Mouse (Mus musculus): ENCODE results near the gene Mrpl45. TPM values are rescaled to one million over a fixed set of nuclear protein-coding genes. Genes with fewer than 3 reads are reported as not detected.
A peak's percentile ranks its signal among the peaks of the same experiment; 100 is the strongest.
"Not testable (repeated sequence)": the region's sequence is repeated elsewhere in the genome, so short reads cannot be mapped to it uniquely, and the experiment has no call there.

The Mrpl45 gene
- polyA plus RNA-seq, 1 experiment from 2014 or later = 51.7 TPM

DNA sequence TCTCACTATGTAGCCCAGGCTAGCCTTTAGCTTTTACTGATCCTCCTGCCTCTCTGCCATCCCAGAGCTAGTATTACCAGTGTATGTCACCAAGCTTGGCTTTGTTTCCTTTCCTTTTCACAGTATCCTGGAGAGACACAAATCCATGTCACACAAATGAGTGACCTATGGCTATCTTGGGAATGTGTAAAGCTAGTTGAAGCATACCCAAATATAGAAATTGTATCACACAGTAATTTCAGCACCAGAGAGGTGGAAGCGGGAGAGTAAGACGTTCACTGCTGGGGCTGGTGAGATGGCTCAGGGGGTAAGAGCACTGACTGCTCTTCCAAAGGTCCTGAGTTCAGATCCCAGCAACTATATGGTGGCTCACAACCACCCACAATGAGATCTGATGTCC, 15.6 kb upstream of the Mrpl45 start:
- no peak overlapping the region for H3K9ac ChIP-seq
- no peaks in the 10 kb centered on the region for H3K36me3 ChIP-seq
- H3K4me3 ChIP-seq = no peak overlapping the region
- no peaks in the 10 kb centered on the region for H3K27me3 ChIP-seq (replicated peaks)
- H3K9me3 ChIP-seq = no peaks in the 10 kb centered on the region
- peak overlapping the region; percentile 61 for H3K27ac ChIP-seq (replicated peaks)
- WGBS = 45% methylated on average over 2 of the region's 2 CpGs
- H3K4me1 ChIP-seq = peaks cover 33% of the 10 kb centered on the region
- peak; percentile 25; the same call in 1 of the 2 replicates for ATAC-seq (ENCODE audit: extremely low read depth, insufficient number of reproducible peaks, low FRiP score, low TSS enrichment)
- H3K4me2 ChIP-seq = no peak overlapping the region

DNA sequence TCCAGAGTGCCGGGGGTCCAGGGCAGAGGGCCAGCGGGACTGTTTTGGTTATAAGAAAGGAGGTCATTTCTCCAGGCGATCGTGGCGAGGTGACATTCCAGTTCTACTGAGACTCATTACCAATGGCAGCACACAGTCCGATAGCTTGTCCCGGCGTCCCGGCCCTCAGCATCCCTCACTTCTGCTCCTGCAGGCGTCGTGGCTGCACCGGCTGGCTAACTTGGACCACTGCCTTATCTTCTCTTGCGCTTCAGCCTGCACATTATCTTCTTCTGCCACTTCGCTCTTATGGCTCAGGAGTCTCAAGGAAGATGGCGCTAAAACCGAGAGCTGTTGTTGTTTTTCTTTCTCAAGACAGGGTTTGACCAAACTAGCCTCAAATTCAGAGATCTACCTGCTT, 14.1 kb upstream of the Mrpl45 start:
- Histone ChIP-seq H3K4me3 (no peak overlapping the region), H3K27ac (replicated peaks) (peak overlapping the region; percentile 86), H3K9ac (no peak overlapping the region), H3K4me2 (no peak overlapping the region), H3K9me3 (no peaks in the 10 kb centered on the region), H3K4me1 (peaks cover 33% of the 10 kb centered on the region), H3K27me3 (replicated peaks) (no peaks in the 10 kb centered on the region), H3K36me3 (no peaks in the 10 kb centered on the region)
- ATAC-seq (ENCODE audit: extremely low read depth, insufficient number of reproducible peaks, low FRiP score, low TSS enrichment) = no peak
- 66% methylated on average over 16 of the region's 16 CpGs for WGBS

DNA sequence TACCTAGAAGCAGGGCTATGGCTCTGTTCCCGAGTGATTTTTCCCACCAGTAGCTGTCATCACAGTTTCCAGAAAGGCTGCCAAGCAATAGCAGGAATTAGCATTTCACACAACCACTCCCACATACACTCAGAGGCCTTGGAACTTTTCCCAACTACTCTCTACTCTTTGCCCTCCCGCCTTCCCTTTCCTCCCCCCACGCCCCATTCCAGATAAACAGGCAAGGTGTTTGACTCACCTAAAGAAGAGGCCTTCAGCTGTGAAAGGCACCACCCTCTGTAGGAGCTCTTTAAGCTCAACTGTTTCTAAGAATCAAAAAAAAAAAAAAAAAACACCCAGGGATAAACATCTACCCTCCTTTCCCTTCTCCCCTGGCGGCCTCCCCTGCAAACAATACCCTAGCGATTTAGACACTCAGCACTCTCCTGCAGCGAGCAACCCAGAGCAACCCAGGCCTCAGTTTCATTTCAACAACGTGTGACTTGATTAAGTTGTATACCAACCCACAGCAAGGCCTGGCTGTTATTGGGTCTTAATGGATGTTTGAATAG, 13.2 kb upstream of the Mrpl45 start:
- H3K4me2 ChIP-seq = peak overlapping the region; percentile 39
- H3K9me3 ChIP-seq = no peaks in the 10 kb centered on the region
- no peaks in the 10 kb centered on the region for H3K27me3 ChIP-seq (replicated peaks)
- peaks cover 33% of the 10 kb centered on the region for H3K4me1 ChIP-seq
- peak; percentile 49; the same call in 1 of the 2 replicates for ATAC-seq (ENCODE audit: extremely low read depth, insufficient number of reproducible peaks, low FRiP score, low TSS enrichment)
- WGBS = 7% methylated on average over 7 of the region's 7 CpGs
- peak overlapping the region; percentile 86 for H3K27ac ChIP-seq (replicated peaks)
- H3K4me3 ChIP-seq = no peak overlapping the region
- no peaks in the 10 kb centered on the region for H3K36me3 ChIP-seq
- H3K9ac ChIP-seq = 0 out of 2 replicates have a peak overlapping the region, but pooled peaks have one; percentile 17

DNA sequence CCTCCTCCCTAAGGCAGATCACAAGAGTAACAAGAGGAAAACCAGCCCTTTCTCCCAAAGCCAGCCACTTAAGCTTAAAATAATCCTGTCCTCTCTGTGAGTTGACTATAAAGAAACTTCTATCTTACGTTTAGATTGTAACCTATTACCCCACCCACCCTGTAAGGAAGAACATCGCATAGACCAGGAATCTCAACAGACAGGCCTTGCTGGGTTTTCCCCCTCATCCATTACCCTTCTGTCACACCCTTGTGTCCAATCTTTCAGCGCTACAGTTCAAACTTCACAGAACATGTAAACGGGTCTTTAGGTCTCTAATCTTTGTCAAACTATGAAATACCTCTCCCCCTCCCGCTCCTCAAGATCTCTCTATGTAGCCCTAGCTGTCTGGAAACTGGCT, 10.9 kb upstream of the Mrpl45 start:
- no peak overlapping the region for H3K9ac ChIP-seq
- H3K27me3 ChIP-seq (replicated peaks) = no peaks in the 10 kb centered on the region
- H3K36me3 ChIP-seq = no peaks in the 10 kb centered on the region
- no peak overlapping the region for H3K4me2 ChIP-seq
- no peaks in the 10 kb centered on the region for H3K9me3 ChIP-seq
- ATAC-seq (ENCODE audit: extremely low read depth, insufficient number of reproducible peaks, low FRiP score, low TSS enrichment) = no peak
- H3K4me3 ChIP-seq = no peak overlapping the region
- no peak overlapping the region for H3K27ac ChIP-seq (replicated peaks)
- peaks cover 44% of the 10 kb centered on the region for H3K4me1 ChIP-seq
- WGBS = 67% methylated on average over 5 of the region's 5 CpGs

DNA sequence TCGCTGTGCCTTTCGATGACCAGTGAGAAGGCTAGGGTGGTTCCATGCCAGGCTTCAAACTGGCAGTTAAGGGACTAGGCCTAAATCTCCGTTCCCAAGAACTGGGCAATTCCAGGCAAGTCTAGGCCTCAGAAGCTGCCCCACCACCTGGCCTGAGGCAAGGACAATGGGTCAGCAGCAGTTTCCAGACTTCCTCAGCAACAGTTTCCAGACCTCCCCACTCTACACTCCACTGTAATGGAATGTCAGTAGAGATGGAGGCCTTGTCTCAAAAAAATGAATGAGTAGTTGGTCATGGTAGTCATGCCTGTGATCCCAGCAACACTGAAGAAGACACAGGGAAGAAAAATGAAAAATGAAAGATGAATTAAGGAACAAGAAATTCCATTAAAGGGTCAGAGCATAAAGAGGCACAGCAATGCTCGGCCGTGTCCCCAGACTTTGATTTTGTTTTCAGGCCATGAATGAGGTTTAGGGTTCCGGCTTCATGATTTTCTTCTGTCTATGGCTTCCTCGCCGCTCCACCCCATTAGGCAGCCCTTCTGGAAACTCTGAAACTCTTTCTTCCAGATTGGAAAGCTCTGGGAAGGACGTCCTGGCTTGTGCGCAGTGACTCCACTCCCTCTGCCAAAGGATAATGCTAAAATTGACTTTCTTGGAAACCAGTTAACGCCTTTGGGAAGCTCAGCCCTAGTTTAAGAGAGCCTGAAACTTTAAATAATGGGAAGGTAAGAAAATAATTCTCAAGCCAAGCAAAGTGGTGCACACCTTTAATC, 8.0 kb upstream of the Mrpl45 start:
- peaks cover 38% of the 10 kb centered on the region for H3K4me1 ChIP-seq
- no peak for ATAC-seq (ENCODE audit: extremely low read depth, insufficient number of reproducible peaks, low FRiP score, low TSS enrichment)

DNA sequence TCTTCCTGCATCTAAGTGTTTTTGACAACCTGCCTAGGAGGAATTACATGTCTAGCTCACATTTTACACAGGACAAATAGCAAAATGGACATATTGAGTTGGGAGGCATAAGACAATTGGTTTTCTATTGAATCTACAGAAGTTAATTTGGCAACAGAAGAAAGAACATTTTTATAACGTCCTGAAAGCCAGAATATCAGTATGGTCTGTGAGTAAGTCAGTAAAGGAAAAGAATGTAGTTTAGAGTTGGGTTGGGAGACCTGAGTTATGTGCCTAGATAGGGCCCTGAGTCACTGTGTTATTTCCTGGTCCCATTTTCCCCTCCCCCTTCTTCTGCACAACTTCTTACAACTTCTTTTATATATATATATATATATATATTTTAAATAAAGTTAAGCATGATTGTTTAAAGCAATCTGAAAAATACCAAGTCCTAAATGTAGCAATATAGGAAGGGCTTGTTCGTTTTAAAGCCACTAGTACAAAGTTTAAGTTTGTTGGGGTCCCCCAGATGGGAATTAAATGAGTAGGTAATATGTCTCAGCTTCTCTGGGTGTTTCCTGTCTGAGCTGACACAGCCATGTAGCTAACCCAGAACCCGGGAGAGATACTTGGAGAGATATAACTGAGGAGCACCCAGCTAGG, 6.6 kb upstream of the Mrpl45 start:
- Histone ChIP-seq H3K36me3 (no peaks in the 10 kb centered on the region), H3K9ac (peak overlapping the region; percentile 83), H3K27me3 (replicated peaks) (no peaks in the 10 kb centered on the region), H3K4me1 (peaks cover 27% of the 10 kb centered on the region), H3K27ac (replicated peaks) (peak overlapping the region; percentile 84), H3K9me3 (no peaks in the 10 kb centered on the region), H3K4me3 (peak overlapping the region; percentile 51), H3K4me2 (peak overlapping the region; percentile 72)
- ATAC-seq (ENCODE audit: extremely low read depth, insufficient number of reproducible peaks, low FRiP score, low TSS enrichment) = no peak
- WGBS = 31% methylated on average over 3 of the region's 3 CpGs

More for the DNA sequence above, 8.0 kb upstream of the Mrpl45 start:
- Histone ChIP-seq H3K9me3 (no peaks in the 10 kb centered on the region), H3K27ac (replicated peaks) (no peak overlapping the region), H3K36me3 (no peaks in the 10 kb centered on the region), H3K9ac (no peak overlapping the region), H3K4me2 (no peak overlapping the region), H3K27me3 (replicated peaks) (no peaks in the 10 kb centered on the region), H3K4me3 (no peak overlapping the region)
- 85% methylated on average over 11 of the region's 11 CpGs for WGBS

DNA sequence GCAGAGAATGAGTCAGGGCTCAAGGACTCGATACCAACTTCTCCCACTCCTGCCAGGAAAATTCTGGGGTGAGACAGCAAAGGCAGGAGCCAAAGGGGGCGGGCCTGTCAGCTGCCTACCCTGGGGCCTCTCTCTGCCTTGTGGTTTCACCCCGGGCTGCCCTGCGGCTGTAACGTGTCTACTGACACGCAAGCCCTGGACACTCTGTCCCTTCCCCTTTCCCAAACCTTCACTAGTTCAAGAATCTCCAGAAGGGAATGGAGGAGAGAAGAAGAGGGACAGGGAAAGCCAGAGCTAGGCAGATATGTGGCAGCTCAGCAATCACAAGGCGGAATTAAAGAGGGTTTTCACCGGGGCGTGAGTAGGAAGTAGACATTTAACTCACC, 6.1 kb upstream of the Mrpl45 start:
- H3K4me3 ChIP-seq = peak overlapping the region; percentile 51
- 2% methylated on average over 9 of the region's 9 CpGs for WGBS

DNA sequence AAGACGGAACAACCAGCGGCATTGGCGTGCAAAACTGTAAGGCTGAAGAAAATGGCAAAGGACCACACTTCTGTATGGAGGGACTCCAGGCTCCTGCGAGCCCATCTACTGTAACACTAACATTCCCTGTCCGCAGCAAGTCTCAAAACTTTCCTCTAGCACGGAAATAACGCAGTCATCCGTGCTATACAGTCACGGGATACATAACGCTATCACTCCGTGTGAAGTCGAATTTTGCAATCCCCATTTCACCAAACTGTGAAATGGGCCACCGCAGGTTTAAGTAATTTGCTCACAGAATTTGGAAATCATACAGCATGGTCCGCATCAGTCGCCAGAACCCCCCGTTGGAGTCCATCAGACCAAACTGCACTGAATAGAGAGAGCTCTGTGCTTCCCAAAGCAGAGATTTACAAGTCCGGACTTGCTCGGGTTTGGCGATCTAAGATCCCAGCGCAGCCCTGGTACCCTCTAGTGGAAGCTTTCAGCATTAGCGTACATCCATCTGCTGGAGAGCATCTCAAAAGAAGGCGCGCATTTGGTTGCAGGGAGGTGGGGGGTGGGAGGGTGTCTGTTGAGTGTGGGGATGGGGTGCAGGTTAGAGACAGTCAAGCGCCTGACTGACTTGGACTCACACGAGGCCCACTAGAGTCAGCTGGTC, 5.5 kb upstream of the Mrpl45 start:
- Histone ChIP-seq H3K27ac (replicated peaks) (peak overlapping the region; percentile 84), H3K4me3 (peak overlapping the region; percentile 51), H3K4me1 (peaks cover 28% of the 10 kb centered on the region), H3K27me3 (replicated peaks) (no peaks in the 10 kb centered on the region), H3K9me3 (no peaks in the 10 kb centered on the region), H3K4me2 (peak overlapping the region; percentile 72), H3K9ac (peak overlapping the region; percentile 83), H3K36me3 (no peaks in the 10 kb centered on the region)
- under 1% methylated on average over 25 of the region's 25 CpGs for WGBS
- peak; percentile 21; the same call in 1 of the 2 replicates for ATAC-seq (ENCODE audit: extremely low read depth, insufficient number of reproducible peaks, low FRiP score, low TSS enrichment)

More for the DNA sequence above, 6.1 kb upstream of the Mrpl45 start:
- peak; percentile 66; the same call in 1 of the 2 replicates for ATAC-seq (ENCODE audit: extremely low read depth, insufficient number of reproducible peaks, low FRiP score, low TSS enrichment)
- Histone ChIP-seq H3K27me3 (replicated peaks) (no peaks in the 10 kb centered on the region), H3K4me1 (peaks cover 27% of the 10 kb centered on the region), H3K4me2 (peak overlapping the region; percentile 72), H3K9ac (peak overlapping the region; percentile 83), H3K27ac (replicated peaks) (peak overlapping the region; percentile 84), H3K9me3 (no peaks in the 10 kb centered on the region), H3K36me3 (no peaks in the 10 kb centered on the region)

DNA sequence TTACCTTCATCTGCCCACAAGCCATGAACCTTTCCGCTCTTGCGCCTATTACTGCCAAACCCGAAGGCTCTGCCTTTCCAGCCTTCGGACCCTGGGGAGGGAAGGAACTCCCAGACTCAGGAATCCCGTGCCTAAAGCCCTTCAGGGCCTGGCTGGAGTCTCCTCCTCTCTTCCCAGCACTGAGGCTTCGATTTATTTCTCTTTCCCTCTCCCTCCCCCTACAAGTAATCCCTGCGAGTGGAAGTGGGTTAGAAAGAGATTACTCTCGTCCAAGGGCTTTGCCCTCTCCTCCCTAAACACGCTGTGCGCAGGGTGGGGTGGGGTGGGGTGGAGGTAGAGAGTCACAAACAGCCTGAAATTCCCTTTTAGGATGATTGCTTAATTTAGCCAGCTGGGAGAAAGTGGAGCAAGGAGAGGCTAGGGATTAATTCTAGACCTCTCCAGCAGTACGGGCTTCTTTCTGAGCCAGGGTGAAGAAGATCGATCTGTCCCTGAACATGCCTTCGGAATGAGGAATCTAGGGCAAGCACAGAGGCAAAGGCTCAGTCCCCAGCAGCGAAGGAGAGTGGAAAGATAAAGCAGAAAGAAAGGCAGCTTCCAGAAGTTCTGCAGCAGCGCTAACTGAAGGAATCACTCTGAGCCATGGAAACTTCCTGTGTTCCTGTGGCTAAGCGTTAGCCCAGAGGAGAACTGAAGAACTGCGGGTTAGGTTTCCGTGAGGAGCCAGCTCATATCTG, 4.5 kb upstream of the Mrpl45 start:
- H3K9ac ChIP-seq = peak overlapping the region; percentile 83
- H3K4me1 ChIP-seq = peaks cover 30% of the 10 kb centered on the region
- peak overlapping the region; percentile 72 for H3K4me2 ChIP-seq
- no peaks in the 10 kb centered on the region for H3K9me3 ChIP-seq
- no peak for ATAC-seq (ENCODE audit: extremely low read depth, insufficient number of reproducible peaks, low FRiP score, low TSS enrichment)
- H3K27me3 ChIP-seq (replicated peaks) = no peaks in the 10 kb centered on the region
- peak overlapping the region; percentile 51 for H3K4me3 ChIP-seq
- no peaks in the 10 kb centered on the region for H3K36me3 ChIP-seq
- H3K27ac ChIP-seq (replicated peaks) = peak overlapping the region; percentile 86
- WGBS = 5% methylated on average over 18 of the region's 18 CpGs

DNA sequence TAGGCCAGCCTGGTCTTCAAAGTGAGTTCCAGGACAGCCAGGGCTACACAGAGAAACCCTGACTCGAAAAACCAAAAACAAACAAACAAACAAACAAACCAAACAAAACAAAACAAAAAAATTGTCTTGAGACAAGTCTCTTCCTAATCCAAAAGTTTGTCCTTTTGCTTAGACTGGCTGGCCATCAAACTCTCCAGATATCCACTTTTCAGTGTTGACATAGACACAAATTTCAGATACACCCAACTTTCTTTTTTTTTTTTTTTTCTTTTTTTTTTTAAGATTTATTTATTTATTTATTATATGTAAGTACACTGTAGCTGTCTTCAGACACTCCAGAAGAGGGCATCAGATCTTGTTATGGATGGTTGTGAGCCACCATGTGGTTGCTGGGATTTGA, 2.6 kb upstream of the Mrpl45 start:
- WGBS = 73% methylated on average over 1 of the region's 1 CpGs
- peaks cover 37% of the 10 kb centered on the region for H3K4me1 ChIP-seq
- H3K27me3 ChIP-seq (replicated peaks); ATAC-seq (ENCODE audit: extremely low read depth, insufficient number of reproducible peaks, low FRiP score, low TSS enrichment); H3K9ac ChIP-seq; H3K4me3 ChIP-seq; H3K36me3 ChIP-seq; H3K4me2 ChIP-seq; H3K9me3 ChIP-seq; H3K27ac ChIP-seq (replicated peaks): not testable (repeated sequence)

DNA sequence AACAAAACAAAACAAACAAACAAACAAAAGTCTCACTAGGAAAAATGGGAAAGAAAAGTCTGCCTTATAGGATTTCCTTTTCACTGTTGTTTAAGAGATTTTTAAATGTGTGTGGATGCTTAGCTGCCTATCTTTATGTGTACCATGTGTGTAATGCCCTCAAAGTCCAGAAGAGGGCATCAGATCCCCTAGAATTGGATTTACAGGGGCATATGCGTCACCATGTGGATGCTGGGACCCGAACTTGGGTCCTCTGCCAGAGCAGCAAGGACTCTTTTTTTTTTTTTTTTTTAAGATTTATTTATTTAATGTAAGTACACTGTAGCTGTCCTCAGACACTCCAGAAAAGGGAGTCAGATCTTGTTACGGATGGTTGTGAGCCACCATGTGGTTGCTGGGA, 1.4 kb upstream of the Mrpl45 start:
- Histone ChIP-seq H3K36me3 (peaks cover 16% of the 10 kb centered on the region), H3K27ac (replicated peaks) (no peak overlapping the region), H3K27me3 (replicated peaks) (no peaks in the 10 kb centered on the region), H3K4me1 (peaks cover 32% of the 10 kb centered on the region), H3K9ac (no peak overlapping the region), H3K4me2 (no peak overlapping the region), H3K9me3 (no peaks in the 10 kb centered on the region), H3K4me3 (no peak overlapping the region)
- no peak for ATAC-seq (ENCODE audit: extremely low read depth, insufficient number of reproducible peaks, low FRiP score, low TSS enrichment)
- WGBS = 91% methylated on average over 3 of the region's 3 CpGs

Data from heart, embryonic 13.5 days (tissue).